In the genomic region with DNA sequence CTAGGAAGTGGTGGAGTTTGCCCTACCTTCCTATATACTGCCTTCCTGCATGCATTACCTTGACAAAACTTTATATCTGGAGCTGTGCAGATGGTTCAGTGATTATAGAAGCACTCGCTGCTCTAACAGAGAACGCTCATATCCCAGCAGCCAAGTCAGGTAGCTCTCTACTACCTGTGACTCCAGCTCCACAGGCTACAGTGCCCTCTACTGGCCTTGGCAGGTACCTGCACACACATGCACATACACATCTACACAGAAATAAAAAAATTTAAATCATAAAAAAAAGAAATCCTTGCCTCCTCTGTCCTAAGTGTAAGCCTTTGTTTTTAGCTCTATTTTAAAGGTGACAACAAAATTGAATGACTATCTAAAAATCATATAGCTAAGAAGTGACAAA, we compare ENCODE assay signal across 29 mouse cellular contexts. TPM values are rescaled to one million over a fixed set of nuclear protein-coding genes. Genes with fewer than 3 reads are reported as not detected.
DNase-seq lines count a peak whose midpoint lies in the region; ATAC-seq and TF ChIP-seq lines count a peak whose summit lies in the region.
"Had no signal": no experiment of that assay in that cellular context is flagged by ENCODE, and none has a peak within 500 bp of the region (broad histone marks: within the 10 kb centered on the region; RNA-seq: fewer than 3 reads in every experiment).

No protein-coding gene starts in this region.

- no peaks in the 10 kb centered on the region for H3K27me3 ChIP-seq in forebrain, postnatal 0 days (ENCODE audit: insufficient read depth, low read length)
- H3K27me3 ChIP-seq in forebrain, embryonic 16.5 days (replicated peaks; ENCODE audit: control insufficient read depth, insufficient read depth, low read length) = no peaks in the 10 kb centered on the region
- no peaks in the 10 kb centered on the region for H3K27me3 ChIP-seq in kidney, postnatal 0 days (ENCODE audit: insufficient read depth, low read length)
- no peaks in the 10 kb centered on the region for H3K27me3 ChIP-seq in testis, adult 2 months (ENCODE audit: control insufficient read depth, insufficient read depth, low read length)
- H3K27me3 ChIP-seq: embryonic facial prominence, embryonic 13.5 days; hindbrain, embryonic 15.5 days; limb, embryonic 13.5 days had no signal

- no peak overlapping the region for H3K4me3 ChIP-seq in forebrain, postnatal 0 days (ENCODE audit: low read depth, low read length)
- H3K4me3 ChIP-seq in forebrain, embryonic 16.5 days (replicated peaks; ENCODE audit: low read length) = no peak overlapping the region
- H3K4me3 ChIP-seq in kidney, postnatal 0 days (replicated peaks; ENCODE audit: low read depth, low read length) = no peak overlapping the region
- H3K4me3 ChIP-seq in testis, adult 2 months (ENCODE audit: control insufficient read depth, low read depth, low read length) = no peak overlapping the region
- H3K4me3 ChIP-seq: embryonic facial prominence, embryonic 13.5 days; hindbrain, embryonic 15.5 days; limb, embryonic 13.5 days; midbrain, embryonic 10.5 days had no signal

- no peaks in the 10 kb centered on the region for H3K36me3 ChIP-seq in forebrain, postnatal 0 days (ENCODE audit: insufficient read depth)
- no peaks in the 10 kb centered on the region for H3K36me3 ChIP-seq in forebrain, embryonic 16.5 days (ENCODE audit: control insufficient read depth, insufficient read depth)
- 0 out of 2 replicates have a peak, but pooled peaks cover 4% of the 10 kb centered on the region for H3K36me3 ChIP-seq in kidney, postnatal 0 days (ENCODE audit: insufficient read depth, low read length)
- H3K36me3 ChIP-seq in testis, adult 2 months (ENCODE audit: control insufficient read depth, insufficient read depth, low read length) = no peaks in the 10 kb centered on the region
- H3K36me3 ChIP-seq: embryonic facial prominence, embryonic 13.5 days; G1E; hindbrain, embryonic 15.5 days; limb, embryonic 13.5 days; midbrain, embryonic 10.5 days had no signal

- H3K9me3 ChIP-seq in forebrain, postnatal 0 days (ENCODE audit: low read length) = no peaks in the 10 kb centered on the region
- no peaks in the 10 kb centered on the region for H3K9me3 ChIP-seq in forebrain, embryonic 16.5 days (ENCODE audit: control insufficient read depth, low read length)
- H3K9me3 ChIP-seq in kidney, postnatal 0 days (replicated peaks; ENCODE audit: low read length) = no peaks in the 10 kb centered on the region
- H3K9me3 ChIP-seq: hindbrain, embryonic 15.5 days had no signal

- no peak overlapping the region for H3K4me2 ChIP-seq in forebrain, postnatal 0 days (ENCODE audit: low read depth)
- H3K4me2 ChIP-seq in forebrain, embryonic 16.5 days (ENCODE audit: low read length) = no peak overlapping the region
- H3K4me2 ChIP-seq in kidney, postnatal 0 days (ENCODE audit: low read length) = no peak overlapping the region
- H3K4me2 ChIP-seq: embryonic facial prominence, embryonic 13.5 days; heart, embryonic 11.5 days; hindbrain, embryonic 15.5 days; limb, embryonic 13.5 days had no signal

- H3K4me1 ChIP-seq in forebrain, postnatal 0 days (ENCODE audit: insufficient read depth) = no peaks in the 10 kb centered on the region
- no peaks in the 10 kb centered on the region for H3K4me1 ChIP-seq in forebrain, embryonic 16.5 days (replicated peaks; ENCODE audit: control insufficient read depth, insufficient read depth, low read length)
- H3K4me1 ChIP-seq in kidney, postnatal 0 days (replicated peaks; ENCODE audit: insufficient read depth, low read length) = no peaks in the 10 kb centered on the region
- no peaks in the 10 kb centered on the region for H3K4me1 ChIP-seq in testis, adult 2 months (ENCODE audit: control insufficient read depth, insufficient read depth, low read length)
- H3K4me1 ChIP-seq: embryonic facial prominence, embryonic 13.5 days; hindbrain, embryonic 15.5 days; limb, embryonic 13.5 days; midbrain, embryonic 10.5 days had no signal

- H3K9ac ChIP-seq in forebrain, postnatal 0 days = no peak overlapping the region
- no peak overlapping the region for H3K9ac ChIP-seq in forebrain, embryonic 16.5 days (replicated peaks; ENCODE audit: low read depth, low read length)
- no peak overlapping the region for H3K9ac ChIP-seq in kidney, postnatal 0 days (ENCODE audit: low read depth, low read length)
- H3K9ac ChIP-seq: embryonic facial prominence, embryonic 13.5 days; hindbrain, embryonic 15.5 days; limb, embryonic 13.5 days had no signal

- WGBS in forebrain, postnatal 0 days = 96% methylated on average over 2 of the region's 2 CpGs
- 98% methylated on average over 2 of the region's 2 CpGs for WGBS in forebrain, embryonic 16.5 days
- WGBS in kidney, postnatal 0 days = 95% methylated on average over 2 of the region's 2 CpGs

- no peak for ATAC-seq in forebrain, postnatal 0 days
- ATAC-seq in forebrain, embryonic 16.5 days = no peak
- no peak for ATAC-seq in kidney, postnatal 0 days (replicated peaks; ENCODE audit: low FRiP score, low read depth)
- ATAC-seq in megakaryocyte, adult 5-6 weeks (ENCODE audit: poor library complexity, severe bottlenecking) = no peak
- ATAC-seq: forebrain, embryonic 14.5 days had no signal

- 0 out of 2 replicates have a peak, but pooled peaks have one; percentile 6 for TF ChIP-seq CTCF in forebrain, postnatal 0 days (IDR thresholded peaks at IDR 0.05; ENCODE audit: low read depth)
- peak; percentile 40; the same call in 1 of the 2 replicates for TF ChIP-seq CTCF in kidney, postnatal 0 days (IDR thresholded peaks at IDR 0.05; ENCODE audit: low read depth)
- peak; percentile 66; the same call in 1 of the 2 replicates for TF ChIP-seq CTCF in testis, adult 2 months (IDR thresholded peaks at IDR 0.05; ENCODE audit: control insufficient read depth, insufficient read depth, insufficient replicate concordance, low read depth, low read length)

- DNase-seq in forebrain, postnatal 0 days = no peak
- DNase-seq in kidney, postnatal 0 days (ENCODE audit: low spot score) = no peak
- no peak for DNase-seq in kidney, postnatal 14 days
- no peak for DNase-seq in testis, postnatal 14 days (ENCODE audit: low spot score)
- DNase-seq in layer of hippocampus, postnatal 10 days (ENCODE audit: low spot score in 2 of 2) = no peak
- DNase-seq: adrenal gland, adult 2 months; cerebellum, postnatal 14 days; heart, postnatal 10 days; kidney, adult 11 months; kidney, postnatal 25 days; layer of hippocampus, adult 9-11 months; lung, postnatal 36 days; retina, postnatal 1 day; thymus, postnatal 14 days had no signal

- no peak for TF ChIP-seq POLR2A in testis, adult 2 months (IDR thresholded peaks at IDR 0.05; ENCODE audit: control insufficient read depth, low read depth, low read length)

- H3K27ac ChIP-seq in forebrain, postnatal 0 days (ENCODE audit: low read depth, low read length) = no peak overlapping the region
- H3K27ac ChIP-seq in forebrain, embryonic 16.5 days (ENCODE audit: low read length) = no peak overlapping the region
- H3K27ac ChIP-seq in kidney, postnatal 0 days = no peak overlapping the region
- H3K27ac ChIP-seq in testis, adult 2 months (ENCODE audit: control insufficient read depth, insufficient read depth, low read depth, low read length) = no peak overlapping the region
- H3K27ac ChIP-seq: embryonic facial prominence, embryonic 13.5 days; hindbrain, embryonic 15.5 days; limb, embryonic 13.5 days; midbrain, embryonic 10.5 days had no signal

RNA-seq across cellular contexts. Expression of gene Pla2g7, which starts 29.8 kb away (rescaled TPM):
- 26.8 and 33.7 TPM in 2 replicates for total RNA-seq in forebrain, postnatal 0 days (2014; rRNA removed)
- polyA plus RNA-seq in forebrain, postnatal 0 days (2015; fragmentation: Nextera tagmentation; extraction: Ambion mirVana) = 33.0 and 76.9 TPM in 2 replicates
- polyA plus RNA-seq in forebrain, embryonic 16.5 days (2015; fragmentation: Nextera tagmentation; extraction: Ambion mirVana) = 8.9 and 11.6 TPM in 2 replicates
- 80.3 and 88.8 TPM in 2 replicates for polyA plus RNA-seq in kidney, postnatal 0 days (2015; fragmentation: Nextera tagmentation; extraction: Ambion mirVana)
- 8.6 and 14.8 TPM in 2 replicates for polyA plus RNA-seq in testis, adult 2 months (2012; rRNA removed)
- 48.9 and 55.2 TPM in 2 replicates for total RNA-seq in megakaryocyte, adult 5-6 weeks (2015)
- 36.2 and 37.2 TPM in 2 replicates for total RNA-seq in megakaryocyte, adult 5-6 weeks (2017)
- total RNA-seq in layer of hippocampus, postnatal 10 days (2021) = 10 to 100 TPM; 86.1 to 92.7 TPM
- total RNA-seq: G1E had no signal
- polyA plus RNA-seq: G1E had no signal

RNA-seq across cellular contexts. Expression of gene Tdrd6, which starts 32.4 kb away (rescaled TPM):
- 1.2 and 2.0 TPM in 2 replicates for total RNA-seq in forebrain, postnatal 0 days (2014; rRNA removed)
- 0.19 and 1.2 TPM in 2 replicates for polyA plus RNA-seq in forebrain, postnatal 0 days (2015; fragmentation: Nextera tagmentation; extraction: Ambion mirVana)
- polyA plus RNA-seq in forebrain, embryonic 16.5 days (2015; fragmentation: Nextera tagmentation; extraction: Ambion mirVana) = 0.27 and 0.66 TPM in 2 replicates
- polyA plus RNA-seq in kidney, postnatal 0 days (2015; fragmentation: Nextera tagmentation; extraction: Ambion mirVana) = 0.26 and 0.58 TPM in 2 replicates
- polyA plus RNA-seq in testis, adult 2 months (2012; rRNA removed) = 186 and 202 TPM in 2 replicates
- not detected in 2 replicates for total RNA-seq in megakaryocyte, adult 5-6 weeks (2015)
- not detected in 2 replicates for total RNA-seq in megakaryocyte, adult 5-6 weeks (2017)
- under 1 TPM; 0.62 to 0.80 TPM for total RNA-seq in layer of hippocampus, postnatal 10 days (2021)
- total RNA-seq: adrenal gland, adult 2 months; monocyte, adult 5-6 weeks had no signal
- polyA plus RNA-seq: adrenal gland, adult 2 months; G1E; liver, embryonic 16.5 days had no signal

RNA-seq across cellular contexts. Expression of gene Ankrd66, which starts 54.3 kb away (rescaled TPM):
- total RNA-seq in forebrain, postnatal 0 days (2014; rRNA removed) = 0.77 TPM in 1 of 2 replicates, not detected in the other
- polyA plus RNA-seq in forebrain, postnatal 0 days (2015; fragmentation: Nextera tagmentation; extraction: Ambion mirVana) = 1.0 and 1.2 TPM in 2 replicates
- polyA plus RNA-seq in forebrain, embryonic 16.5 days (2015; fragmentation: Nextera tagmentation; extraction: Ambion mirVana) = 0.48 and 0.68 TPM in 2 replicates
- polyA plus RNA-seq in kidney, postnatal 0 days (2015; fragmentation: Nextera tagmentation; extraction: Ambion mirVana) = 0.46 and 0.54 TPM in 2 replicates
- 0.22 and 0.23 TPM in 2 replicates for polyA plus RNA-seq in testis, adult 2 months (2012; rRNA removed)
- 0.62 and 1.8 TPM in 2 replicates for total RNA-seq in megakaryocyte, adult 5-6 weeks (2015)
- 0.18 TPM in 1 of 2 replicates, not detected in the other for total RNA-seq in megakaryocyte, adult 5-6 weeks (2017)
- under 1 TPM; 0.25 to 0.37 TPM for total RNA-seq in layer of hippocampus, postnatal 10 days (2021)
- total RNA-seq: adrenal gland, adult 2 months; G1E; gastrocnemius, postnatal 4 days; heart, postnatal 10 days; left cerebral cortex, postnatal 10 days had no signal
- polyA plus RNA-seq: adrenal gland, adult 2 months; embryonic facial prominence, embryonic 13.5 days; G1E; heart, embryonic 11.5 days; liver, embryonic 16.5 days; stomach, embryonic 16.5 days had no signal

Comparison
In these comparisons a context has a peak if more than half of its experiments do, and no peak if none do; other contexts are left out.
1. CTCF ChIP-seq: peak in every context shown above with its lines; median percentile 66 in testis, adult 2 months; 40 in kidney, postnatal 0 days; 6 in forebrain, postnatal 0 days.
2. RNA of gene Tdrd6, which starts 32.4 kb away (polyA plus RNA-seq): 186 to 202 TPM in testis, adult 2 months; 0.19 to 1.2 TPM in forebrain, postnatal 0 days, 0.27 to 0.66 TPM in forebrain, embryonic 16.5 days and 0.26 to 0.58 TPM in kidney, postnatal 0 days; every median in the first group is over 10 times any median in the second.